Mouse (Mus musculus) cortical plate, adult 2 months (tissue): ENCODE results near the gene Phf19.

ENCODE experiments used
- CTCF ChIP-seq: fragments of 200-500 bp; IDR thresholded peaks from 2 replicates; pipeline ENCODE4 v1.5.1; 2011; ENCODE audit warnings: mild to moderate bottlenecking, control low read depth, low read length; ENCODE audit not compliant: insufficient read depth; ENCODE audit errors: extremely low read depth
- POLR2A ChIP-seq: fragments of 200-500 bp; IDR thresholded peaks from 2 replicates; pipeline ENCODE4 v1.6.1; 2011; ENCODE audit warnings: mild to moderate bottlenecking, low read length, control low read depth; ENCODE audit not compliant: insufficient read depth; ENCODE audit errors: extremely low read depth

DNA sequence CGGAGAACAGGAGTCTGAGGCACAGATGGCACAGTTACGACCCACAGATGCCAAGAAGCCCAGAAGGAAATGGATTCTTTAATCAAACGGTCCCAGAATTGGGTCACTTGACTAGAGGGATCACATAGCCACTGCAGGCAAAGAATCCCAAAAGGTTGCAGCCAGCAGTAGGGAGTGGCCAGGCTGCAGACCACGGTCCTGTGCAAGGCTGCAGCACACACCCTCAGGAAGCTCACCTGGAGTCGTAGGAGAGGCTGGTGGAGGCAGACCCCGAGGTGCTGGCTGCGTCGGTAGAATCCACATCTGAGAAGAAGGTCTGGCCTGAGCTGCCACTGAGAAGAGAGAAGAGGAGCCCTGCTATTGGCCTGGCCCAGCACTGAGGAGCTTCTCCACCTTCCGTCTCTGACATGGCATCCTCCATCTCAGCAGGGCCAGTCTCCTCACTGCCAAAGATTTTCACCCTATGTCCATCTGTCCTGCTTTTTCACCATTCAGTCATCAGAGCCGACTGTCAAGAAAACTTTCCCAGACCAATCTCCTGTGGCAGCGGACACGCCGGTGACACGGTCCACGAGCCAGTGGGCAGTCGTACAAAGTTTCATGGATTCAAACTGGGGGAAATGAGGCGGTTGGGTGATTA is 16.9 kb downstream of the Phf19 start:
- TF ChIP-seq POLR2A (no peak), CTCF (no peak)
